Mouse (Mus musculus) gastrocnemius, adult 8-10 months (tissue): ENCODE results near the gene Rccd1. TPM values are rescaled to one million over a fixed set of nuclear protein-coding genes. Genes with fewer than 3 reads are reported as not detected.

Experiments
- DNase-seq, 2 experiments: peaks; one replicate each; pipeline ENCODE4 v3.0.0; 2022; ENCODE audit warnings: low spot score in 2 of 2
- total RNA-seq, 4 experiments: library from RNA; stranded (reverse); gene quantifications; 2 replicates each; pipeline ENCODE4 v1.2.4; 2022

Gene Rccd1
- 1 to 10 TPM; 5.6 to 7.7 (median 6.5) TPM for total RNA-seq

DNA sequence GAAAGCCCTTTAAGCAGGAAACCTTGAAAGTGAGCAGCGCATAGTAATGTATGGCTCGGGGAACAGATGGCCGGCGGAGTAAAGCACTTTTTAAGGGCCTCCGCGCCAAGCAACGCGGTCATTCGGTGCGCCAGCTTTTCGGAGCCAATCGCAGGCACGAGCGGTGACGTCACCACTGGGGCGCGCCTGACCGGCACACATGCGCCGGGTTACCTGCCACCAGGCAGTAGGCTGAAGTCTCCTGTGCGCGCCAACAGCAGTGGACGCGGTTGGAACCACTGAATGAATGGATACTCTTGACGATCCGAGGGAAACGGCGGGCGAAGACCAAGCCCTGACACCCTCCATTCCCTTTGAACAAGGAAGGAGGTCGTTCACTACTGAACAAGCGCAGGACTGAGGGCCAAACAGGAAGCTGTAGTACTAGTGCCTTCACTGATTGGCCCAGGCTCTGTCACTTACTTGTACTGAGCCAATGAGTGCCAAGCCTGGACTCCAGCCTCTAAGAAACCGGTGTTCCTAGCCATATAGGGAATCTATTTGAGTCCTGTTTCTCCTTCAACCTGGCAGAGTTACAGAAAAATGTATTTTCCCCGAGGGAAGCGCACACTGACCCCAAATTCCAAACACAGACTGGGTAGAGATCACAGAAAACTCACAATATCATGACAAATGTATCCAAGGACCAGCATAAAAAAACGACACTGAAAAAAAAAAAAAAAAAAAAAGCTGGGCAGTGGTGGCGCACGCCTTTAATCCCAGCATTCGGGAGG lies at the start of gene Rccd1:
Rccd1 (minus strand) TSS at position 412 of the 773 bp plus-strand sequence.
- peak; percentile 88 for DNase-seq

GRCm38 (mm10) chr7:80373850-80374249 lies 49.6 kb upstream of the Rccd1 start:
- DNase-seq = no peak

DNA sequence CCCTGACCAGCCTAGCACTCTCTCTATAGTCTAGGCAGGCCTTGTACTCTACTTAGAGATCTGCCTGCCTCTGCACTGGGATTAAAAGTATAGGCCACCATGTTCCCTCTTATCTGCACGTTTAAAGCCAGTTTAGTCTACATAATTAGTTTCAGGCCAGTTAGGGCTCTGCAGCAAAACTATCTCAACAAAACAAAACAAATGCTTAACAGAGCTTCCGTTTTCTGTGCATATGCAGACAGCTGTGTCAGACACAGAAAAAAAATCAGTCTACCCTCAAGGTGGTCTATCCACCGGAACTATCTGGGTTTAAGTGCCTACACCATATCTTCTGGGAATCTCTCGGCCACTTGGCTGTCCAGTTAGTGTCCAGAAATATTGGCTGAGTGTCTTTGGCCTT lies 49.1 kb upstream of the Rccd1 start:
- DNase-seq = no peak

- no peak for DNase-seq
Measured at GRCm38 (mm10) chr7:80372667-80373066, 48.4 kb upstream of the Rccd1 start.

DNA sequence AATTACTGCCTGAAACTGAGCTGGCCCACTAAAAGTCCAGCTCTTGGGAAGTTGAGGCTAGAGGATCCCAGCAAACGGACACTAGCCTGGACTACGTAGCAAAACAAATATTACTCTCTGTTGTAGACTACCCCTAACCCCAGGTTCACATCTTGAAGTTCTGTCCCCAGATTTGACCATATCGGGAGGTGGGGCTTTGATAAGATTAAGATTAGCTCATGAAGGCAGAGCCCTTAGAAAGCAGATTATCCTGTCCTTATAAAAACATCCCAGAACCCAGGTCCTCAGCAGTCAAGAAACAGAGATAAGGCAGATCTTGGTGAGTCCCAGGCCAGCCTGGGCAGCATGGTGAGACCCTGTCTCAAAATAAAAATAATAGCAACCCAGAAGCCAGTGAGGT lies 47.9 kb upstream of the Rccd1 start:
- no peak for DNase-seq

DNA sequence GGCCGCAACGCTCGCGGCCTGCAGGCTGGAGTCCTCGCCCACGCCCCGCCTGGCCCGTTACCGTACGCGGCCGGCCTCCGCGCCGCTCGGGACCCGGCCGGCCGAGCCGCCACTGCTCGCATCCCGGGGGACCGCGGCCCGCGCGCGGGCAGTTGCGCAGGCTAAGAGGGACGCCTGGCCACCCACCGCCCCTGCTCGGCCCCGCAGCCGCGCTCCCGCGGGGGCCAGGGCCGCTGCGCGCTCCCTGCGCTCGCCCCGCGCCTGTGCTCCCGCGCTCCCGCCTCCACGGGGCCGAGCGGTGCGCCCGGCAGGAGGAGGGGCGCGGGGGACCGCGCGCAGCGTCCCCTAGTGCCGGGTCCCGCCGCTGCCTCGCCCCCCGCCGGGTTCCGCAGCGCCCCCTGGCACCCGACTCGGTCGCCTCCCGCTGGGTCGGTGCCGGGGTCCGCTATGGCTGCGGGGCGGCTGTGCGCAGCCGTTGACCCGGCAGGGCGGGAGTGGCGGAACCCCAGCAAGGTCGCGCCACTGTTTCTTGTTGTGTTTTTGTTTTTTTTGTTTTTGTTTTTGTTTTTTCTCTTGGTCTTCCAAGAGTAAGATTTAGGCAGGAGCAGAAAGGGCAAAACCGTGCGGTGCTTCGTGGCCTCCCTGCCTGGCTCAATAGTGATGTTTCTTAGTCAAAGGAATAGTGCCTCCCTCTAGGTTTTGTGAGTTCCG lies 46.9 kb upstream of the Rccd1 start, which contains the start of gene Man2a2:
Man2a2 (minus strand) TSS at position 335 of the 711 bp plus-strand sequence.
- peak; percentile 62 to 72 for DNase-seq

GRCm38 (mm10) chr7:80370649-80371040 lies 46.4 kb upstream of the Rccd1 start:
- DNase-seq = peak; percentile 86 to 89

DNA sequence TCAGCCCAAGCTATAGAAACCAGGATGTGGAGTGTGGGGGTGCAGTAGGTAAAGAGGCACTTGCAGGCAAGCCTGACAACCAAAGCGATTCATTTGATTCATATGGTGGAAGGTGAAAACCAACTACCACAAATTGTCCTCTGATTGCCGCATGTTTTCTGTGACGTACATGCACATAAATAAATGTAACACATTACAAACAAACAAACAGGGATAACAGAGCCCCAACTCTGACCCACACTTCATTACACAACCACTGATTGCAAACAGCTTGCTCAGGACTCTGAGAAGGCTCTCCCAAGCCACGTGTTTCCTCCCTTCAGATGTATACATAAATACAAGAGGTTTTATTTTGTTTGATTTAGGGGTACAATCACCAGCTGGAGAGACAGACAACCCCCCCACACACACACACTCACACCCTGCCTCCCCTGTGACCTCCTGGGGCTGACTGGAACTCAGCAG lies 45.7 kb upstream of the Rccd1 start:
- no peak for DNase-seq

GRCm38 (mm10) chr7:80369461-80369860 lies 45.2 kb upstream of the Rccd1 start:
- DNase-seq = no peak

DNA sequence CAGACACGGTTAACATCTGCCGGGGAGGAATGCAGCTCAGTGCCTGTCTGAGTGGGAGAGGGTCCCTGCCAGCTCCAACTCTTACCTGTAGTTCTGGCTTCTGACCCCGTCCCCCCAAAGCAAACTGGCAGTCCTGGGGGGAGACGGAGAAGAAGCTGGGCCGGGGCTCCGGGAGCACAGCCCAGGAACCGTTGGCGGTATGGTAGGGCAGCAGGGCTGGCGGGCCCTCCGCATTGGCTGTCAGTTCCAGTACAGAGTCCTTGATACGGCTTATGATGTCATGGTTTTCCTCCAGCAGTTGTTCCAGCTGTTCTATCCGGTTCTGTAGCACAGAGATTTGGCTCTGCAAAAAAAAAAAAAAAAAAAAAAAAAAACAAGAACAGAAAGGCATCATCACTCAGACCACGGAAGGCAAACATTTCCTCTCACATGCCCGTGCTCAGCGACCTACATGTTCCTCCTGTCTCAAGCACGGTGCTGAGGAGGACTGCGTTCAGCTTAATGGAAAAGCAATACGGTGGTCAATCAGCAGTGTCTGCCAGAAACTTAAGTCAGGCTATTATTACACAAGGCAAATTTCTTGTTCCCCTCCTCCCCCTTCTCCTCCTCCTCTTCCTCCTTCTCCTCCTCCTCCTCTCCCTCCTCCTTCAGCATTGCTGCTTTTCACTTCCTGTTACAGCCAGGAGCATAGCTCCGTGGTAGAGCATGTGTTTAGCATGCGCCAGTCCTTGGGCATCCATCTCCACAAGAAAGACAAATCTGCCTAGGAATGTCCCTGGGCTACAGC lies 44.6 kb upstream of the Rccd1 start:
- DNase-seq = no peak

DNA sequence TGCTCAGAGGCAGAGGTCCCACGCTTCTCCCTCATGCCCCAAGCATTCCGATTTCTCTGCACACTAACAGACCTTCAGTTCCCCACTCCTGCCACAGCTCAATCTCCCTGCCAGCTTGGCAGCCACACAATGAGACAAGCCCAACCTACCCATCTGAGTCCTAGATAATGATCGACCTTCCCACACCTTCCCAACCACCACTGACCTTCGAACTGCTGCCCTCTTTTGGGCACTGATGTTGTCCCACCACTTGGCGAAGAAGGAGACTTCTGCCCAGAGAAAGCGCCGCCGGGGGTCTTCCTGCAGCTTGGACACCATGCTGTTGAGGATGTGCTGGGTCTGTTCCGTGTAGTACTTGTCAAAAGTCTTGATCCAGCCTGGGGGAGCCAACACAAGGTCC lies 43.8 kb upstream of the Rccd1 start:
- no peak for DNase-seq

GRCm38 (mm10) chr7:80367232-80367631 lies 43.0 kb upstream of the Rccd1 start:
- DNase-seq = no peak

- peak; percentile 37 to 45 for DNase-seq
Measured at GRCm38 (mm10) chr7:80365759-80366158, 41.5 kb upstream of the Rccd1 start.

GRCm38 (mm10) chr7:80360435-80360834 lies 36.2 kb upstream of the Rccd1 start:
- no peak for DNase-seq

- no peak for DNase-seq
Measured at GRCm38 (mm10) chr7:80358039-80358438, 33.8 kb upstream of the Rccd1 start.

- no peak for DNase-seq
Measured at GRCm38 (mm10) chr7:80357156-80357555, 32.9 kb upstream of the Rccd1 start.

DNA sequence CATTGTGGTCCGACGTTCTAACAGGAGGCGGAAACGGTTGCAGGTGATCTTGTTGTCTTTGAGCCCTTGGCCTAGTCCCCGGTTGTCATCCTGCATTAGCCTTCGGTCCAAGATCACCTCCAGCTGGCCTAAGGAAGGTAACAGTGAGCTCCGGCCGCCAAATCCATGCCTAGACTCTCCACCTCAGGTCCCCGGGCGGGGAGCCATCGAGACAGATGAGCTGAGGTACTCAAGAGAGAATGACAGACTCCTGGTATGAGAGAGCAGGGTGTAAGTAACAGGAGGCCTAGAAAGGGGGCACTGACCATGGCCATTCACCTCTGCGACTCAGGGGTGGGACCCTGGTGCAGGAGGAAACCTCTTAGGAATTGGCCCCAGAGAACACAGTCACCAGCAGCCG lies 32.1 kb upstream of the Rccd1 start:
- no peak for DNase-seq

GRCm38 (mm10) chr7:80352920-80353319 lies 28.7 kb upstream of the Rccd1 start:
- DNase-seq = peak; percentile 61 to 76

GRCm38 (mm10) chr7:80350808-80351207 lies 26.6 kb upstream of the Rccd1 start:
- no peak for DNase-seq

GRCm38 (mm10) chr7:80347670-80348586 lies 23.7 kb upstream of the Rccd1 start:
- DNase-seq = no peak

DNA sequence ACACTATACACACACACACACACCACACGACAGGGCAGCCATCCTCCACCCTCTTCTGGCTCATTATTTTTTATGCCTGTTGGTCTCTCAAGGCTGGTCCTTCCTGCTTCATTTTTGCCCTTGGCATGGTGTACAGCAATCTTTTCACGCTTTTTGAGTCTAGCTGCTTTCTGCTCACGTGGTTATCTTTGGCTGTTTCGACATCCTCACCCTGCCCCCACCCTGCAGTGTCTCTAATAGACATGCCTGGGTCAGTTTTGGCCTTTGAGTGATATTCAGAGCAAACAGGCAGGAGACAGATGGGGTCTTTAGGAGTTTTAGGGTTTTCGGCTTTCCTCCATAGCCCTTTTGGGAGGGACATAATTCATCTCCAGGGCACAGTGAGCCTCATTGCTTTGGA lies 22.6 kb upstream of the Rccd1 start:
- DNase-seq = no peak
